Mouse (Mus musculus): Measurements from ENCODE around the gene Hoxd13. TPM values are rescaled to one million over a fixed set of nuclear protein-coding genes. Genes with fewer than 3 reads are reported as not detected.

Hoxd13 gene
- total RNA-seq, 2 experiments from 2014 or later, result not detected

- intact Hi-C loops (cut with DNase I), result loop anchor here (5.0 to 10.0 kb wide), 3 partner anchors 38 to 1107 kb away; partner anchors contain the start of gene Hoxd9
- DNase-seq (ENCODE audit: low spot score in 2 of 2), result no peak
These were observed 8.6 kb upstream of the Hoxd13 start, which contains the start of gene Evx2 for GRCm38 (mm10) chr2:74659507-74660005. Gene Evx2, minus strand, starts transcription at chr2:74659557.

- intact Hi-C loops (cut with DNase I), result loop anchor here (5.0 to 10.0 kb wide), 2 partner anchors 526 to 1108 kb away; no protein-coding TSS in a partner anchor
- DNase-seq (ENCODE audit: low spot score in 2 of 2), result no peak
These were observed 7.4 kb upstream of the Hoxd13 start for GRCm38 (mm10) chr2:74660421-74661375.

- intact Hi-C loops (cut with DNase I), result loop anchor here (2.0 to 10.0 kb wide), 4 partner anchors 527 to 1109 kb away; no protein-coding TSS in a partner anchor
- peak in 1 of 2 experiments; percentile 60 for DNase-seq (ENCODE audit: low spot score in 2 of 2)
These were observed 6.4 kb upstream of the Hoxd13 start for GRCm38 (mm10) chr2:74661685-74662084.

GRCm38 (mm10) chr2:74663291-74663925 lies 4.7 kb upstream of the Hoxd13 start:
- intact Hi-C loops (cut with DNase I), result loop anchor here (2.0 to 10.0 kb wide), 4 partner anchors 529 to 1111 kb away; no protein-coding TSS in a partner anchor
- DNase-seq (ENCODE audit: low spot score in 2 of 2), result peak; percentile 51 to 78

GRCm38 (mm10) chr2:74666411-74666810 lies 1.7 kb upstream of the Hoxd13 start:
- intact Hi-C loops (cut with DNase I), result loop anchor here (10.0 kb wide), 1 partner anchor 532 kb away; no protein-coding TSS in a partner anchor
- DNase-seq (ENCODE audit: low spot score in 2 of 2), result no peak

- intact Hi-C loops (cut with DNase I), result loop anchor here (10.0 kb wide), 1 partner anchor 533 kb away; no protein-coding TSS in a partner anchor
- no peak for DNase-seq (ENCODE audit: low spot score in 2 of 2)
These were observed 794 bp upstream of the Hoxd13 start for GRCm38 (mm10) chr2:74667191-74667841.

- intact Hi-C loops (cut with DNase I), result loop anchor here (10.0 kb wide), 1 partner anchor 534 kb away; no protein-coding TSS in a partner anchor
- no peak for DNase-seq (ENCODE audit: low spot score in 2 of 2)
These were observed 490 bp downstream of the Hoxd13 start for GRCm38 (mm10) chr2:74668370-74669229.

- intact Hi-C loops (cut with DNase I), result loop anchor here (10.0 kb wide), 1 partner anchor 534 kb away; no protein-coding TSS in a partner anchor
These were observed 1.1 kb downstream of the Hoxd13 start for GRCm38 (mm10) chr2:74669230-74669578.

GRCm38 (mm10) chr2:74669650-74670235 lies 1.6 kb downstream of the Hoxd13 start:
- intact Hi-C loops (cut with DNase I), result loop anchor here (10.0 kb wide), 2 partner anchors 535 to 1395 kb away; partner anchors contain the start of gene Sp9
- DNase-seq (ENCODE audit: low spot score in 2 of 2), result no peak

More at GRCm38 (mm10) chr2:74669230-74669578, 1.1 kb downstream of the Hoxd13 start:
- no peak for DNase-seq (ENCODE audit: low spot score in 2 of 2)

- no peak for DNase-seq (ENCODE audit: low spot score in 2 of 2)
- intact Hi-C loops (cut with DNase I), result loop anchor here (10.0 kb wide), 1 partner anchor 1396 kb away; the partner anchor contains the start of gene Sp9
These were observed 2.6 kb downstream of the Hoxd13 start for GRCm38 (mm10) chr2:74670632-74671188.

GRCm38 (mm10) chr2:74671847-74672246 lies 3.7 kb downstream of the Hoxd13 start:
- no peak for DNase-seq (ENCODE audit: low spot score in 2 of 2)
- intact Hi-C loops (cut with DNase I), result loop anchor here (10.0 kb wide), 1 partner anchor 1397 kb away; the partner anchor contains the start of gene Sp9

- DNase-seq (ENCODE audit: low spot score in 2 of 2), result peak in 1 of 2 experiments; percentile 34
- intact Hi-C loops (cut with DNase I), result loop anchor here (10.0 kb wide), 1 partner anchor 1398 kb away; the partner anchor contains the start of gene Sp9
These were observed 4.6 kb downstream of the Hoxd13 start for GRCm38 (mm10) chr2:74672481-74673362.

- DNase-seq (ENCODE audit: low spot score in 2 of 2), result no peak
- intact Hi-C loops (cut with DNase I), result loop anchor here (10.0 kb wide), 1 partner anchor 1399 kb away; the partner anchor contains the start of gene Sp9
These were observed 5.8 kb downstream of the Hoxd13 start for GRCm38 (mm10) chr2:74673835-74674425.

- DNase-seq (ENCODE audit: low spot score in 2 of 2), result no peak
These were observed 7.0 kb downstream of the Hoxd13 start, which contains the start of gene Hoxd12 for GRCm38 (mm10) chr2:74674881-74675665. Gene Hoxd12, plus strand, starts transcription at chr2:74675013.

More at GRCm38 (mm10) chr2:74674881-74675665, 7.0 kb downstream of the Hoxd13 start, which contains the start of gene Hoxd12:
- intact Hi-C loops (cut with DNase I), result loop anchor here (10.0 kb wide), 1 partner anchor 1400 kb away; the partner anchor contains the start of gene Sp9

Measured in left cerebral cortex, postnatal 14 days (tissue).